Mouse (Mus musculus): ENCODE data around the gene Furin. TPM values are rescaled to one million over a fixed set of nuclear protein-coding genes. Genes with fewer than 3 reads are reported as not detected.
"Not testable (repeated sequence)": the region's sequence is repeated elsewhere in the genome, so short reads cannot be mapped to it uniquely, and the experiment has no call there.

The Furin gene
- total and polyA plus RNA-seq, 3 experiments, result 21.3 to 30.4 (median 25.1) TPM

- peaks cover 78% of the 10 kb centered on the region for H3K4me1 ChIP-seq (ENCODE audit: insufficient read depth, low read depth, low read length)
These were observed 4.0 kb downstream of the Furin start for GRCm38 (mm10) chr7:80401041-80401859.

DNA sequence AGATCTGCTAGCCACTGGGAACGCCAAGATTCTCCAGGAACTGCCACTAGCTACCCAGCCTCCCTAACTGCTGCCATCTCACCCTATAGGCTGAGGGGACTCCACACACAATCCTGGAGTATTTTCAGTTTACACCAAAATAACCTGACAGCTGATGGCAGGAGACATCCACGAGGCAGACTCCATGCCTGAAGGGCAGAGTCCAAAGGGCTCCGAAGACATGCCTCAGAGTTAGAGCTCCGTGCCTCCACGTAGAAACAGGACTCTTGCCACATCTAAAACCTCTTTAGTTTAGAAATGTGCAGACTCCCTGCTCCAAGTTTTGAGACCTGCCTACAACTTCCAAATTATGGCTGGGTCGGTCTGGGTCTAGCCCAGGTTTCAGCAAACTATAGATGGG is 4.7 kb downstream of the Furin start:
- DNase-seq (ENCODE audit: low spot score) (no peak), ATAC-seq (ENCODE audit: extremely low read depth, insufficient number of reproducible peaks, low FRiP score, poor library complexity, severe bottlenecking) (no peak)
- Histone ChIP-seq H3K36me3 (replicated peaks) (peaks cover 43% of the 10 kb centered on the region), H3K4me1 (ENCODE audit: insufficient read depth, low read depth, low read length) (peaks cover 71% of the 10 kb centered on the region), H3K27me3 (ENCODE audit: insufficient read depth, low read length) (peaks cover 8% of the 10 kb centered on the region), H3K4me3 (ENCODE audit: low read depth, low read length) (no peak overlapping the region; the same call in 1 of the 2 replicates), H3K9me3 (replicated peaks) (no peaks in the 10 kb centered on the region)
- TF ChIP-seq TAL1 (conservative IDR thresholded peaks at IDR 0.05; ENCODE audit: low read depth, low read length) (no peak), GATA1 (IDR thresholded peaks at IDR 0.05; ENCODE audit: borderline replicate concordance, low read length) (no peak), CTCF (IDR thresholded peaks at IDR 0.05; ENCODE audit: low read depth, low read length) (no peak), GATA2 (IDR thresholded peaks at IDR 0.05; ENCODE audit: borderline replicate concordance, low read depth, low read length) (no peak), POLR2AphosphoS5 (IDR thresholded peaks at IDR 0.05; ENCODE audit: insufficient replicate concordance, low read depth, low read length) (no peak)

More at GRCm38 (mm10) chr7:80401041-80401859, 4.0 kb downstream of the Furin start:
- ATAC-seq (ENCODE audit: extremely low read depth, insufficient number of reproducible peaks, low FRiP score, poor library complexity, severe bottlenecking) (no peak), DNase-seq (ENCODE audit: low spot score) (no peak)
- peaks cover 38% of the 10 kb centered on the region for H3K36me3 ChIP-seq (replicated peaks)
- H3K4me3 ChIP-seq (ENCODE audit: low read depth, low read length), result peak overlapping the region; percentile 83
- peaks cover 14% of the 10 kb centered on the region for H3K27me3 ChIP-seq (ENCODE audit: insufficient read depth, low read length)
- TF ChIP-seq GATA1 (IDR thresholded peaks at IDR 0.05; ENCODE audit: borderline replicate concordance, low read length) (no peak), POLR2AphosphoS5 (IDR thresholded peaks at IDR 0.05; ENCODE audit: insufficient replicate concordance, low read depth, low read length) (no peak), GATA2 (IDR thresholded peaks at IDR 0.05; ENCODE audit: borderline replicate concordance, low read depth, low read length) (no peak), TAL1 (conservative IDR thresholded peaks at IDR 0.05; ENCODE audit: low read depth, low read length) (no peak), CTCF (IDR thresholded peaks at IDR 0.05; ENCODE audit: low read depth, low read length) (no peak)
- H3K9me3 ChIP-seq (replicated peaks), result no peaks in the 10 kb centered on the region

DNA sequence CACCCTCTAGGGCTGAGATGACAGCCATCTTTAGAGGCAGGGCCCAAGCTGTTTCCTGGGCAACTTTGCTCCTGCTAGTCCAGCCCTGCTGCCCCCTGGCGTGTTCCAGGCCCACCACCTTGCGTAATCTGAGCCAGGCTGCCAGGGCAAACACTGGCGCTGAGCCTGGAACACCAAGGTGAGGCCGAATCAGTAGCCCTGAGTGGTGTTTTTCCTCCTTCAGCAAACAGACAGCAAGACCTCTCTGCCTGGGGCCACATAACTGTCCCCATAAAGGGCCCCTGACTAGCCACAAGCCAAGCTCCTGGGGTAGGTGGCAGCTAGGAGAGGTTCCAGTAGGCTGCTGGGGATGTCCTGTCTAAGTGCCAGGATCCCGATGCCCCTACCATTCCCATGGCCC is 5.1 kb downstream of the Furin start:
- ATAC-seq (ENCODE audit: extremely low read depth, insufficient number of reproducible peaks, low FRiP score, poor library complexity, severe bottlenecking) (no peak), DNase-seq (ENCODE audit: low spot score) (no peak)
- Histone ChIP-seq H3K27me3 (ENCODE audit: insufficient read depth, low read length) (peaks cover 7% of the 10 kb centered on the region; the same call in 1 of the 2 replicates), H3K9me3 (replicated peaks) (no peaks in the 10 kb centered on the region), H3K4me3 (ENCODE audit: low read depth, low read length) (no peak overlapping the region; the same call in 1 of the 2 replicates), H3K4me1 (ENCODE audit: insufficient read depth, low read depth, low read length) (peaks cover 68% of the 10 kb centered on the region), H3K36me3 (replicated peaks) (peaks cover 48% of the 10 kb centered on the region)
- TF ChIP-seq GATA2 (IDR thresholded peaks at IDR 0.05; ENCODE audit: borderline replicate concordance, low read depth, low read length), result no peak
- no peak for TF ChIP-seq CTCF (IDR thresholded peaks at IDR 0.05; ENCODE audit: low read depth, low read length)
- no peak for TF ChIP-seq TAL1 (conservative IDR thresholded peaks at IDR 0.05; ENCODE audit: low read depth, low read length)
- TF ChIP-seq GATA1 (IDR thresholded peaks at IDR 0.05; ENCODE audit: borderline replicate concordance, low read length), result no peak
- no peak for TF ChIP-seq POLR2AphosphoS5 (IDR thresholded peaks at IDR 0.05; ENCODE audit: insufficient replicate concordance, low read depth, low read length)

DNA sequence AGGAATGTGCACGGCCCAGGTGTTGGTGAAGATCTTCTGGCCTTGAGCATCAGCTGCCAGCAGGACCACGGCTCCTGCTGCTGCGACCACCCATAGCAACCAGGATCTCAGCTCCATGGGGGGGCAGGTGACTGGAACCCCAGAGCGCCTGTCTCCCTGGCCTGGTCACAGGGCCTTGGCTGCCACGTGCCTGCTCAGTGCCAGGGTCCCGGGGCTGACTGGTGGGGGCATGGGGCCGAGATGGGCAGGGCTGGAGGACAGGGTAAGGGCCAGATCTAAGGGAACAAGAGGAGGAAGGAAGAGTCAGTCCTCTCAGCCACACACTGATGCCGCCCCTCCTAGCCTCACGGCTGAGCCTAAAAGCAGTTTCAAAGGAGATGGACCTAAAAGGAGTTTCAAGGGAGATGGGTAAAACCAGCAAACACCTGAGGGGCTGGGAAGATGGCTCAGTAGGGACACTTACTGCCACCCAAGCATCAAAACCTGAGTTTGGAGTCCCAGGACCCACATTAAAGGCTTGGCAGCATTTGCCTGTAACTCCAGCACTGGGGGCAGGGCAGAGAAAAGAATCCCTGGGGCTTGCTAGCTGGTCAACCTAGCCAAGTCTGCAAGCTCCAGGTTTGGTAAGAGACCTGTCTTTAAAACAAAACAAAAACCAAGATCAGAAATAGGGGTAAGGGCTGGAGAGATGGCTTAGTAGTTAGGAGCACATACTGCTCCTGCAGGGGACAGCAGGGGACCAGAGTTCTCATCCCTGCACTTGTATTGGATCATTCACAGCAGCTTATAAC is 6.4 kb downstream of the Furin start:
- peaks cover 7% of the 10 kb centered on the region; the same call in 1 of the 2 replicates for H3K27me3 ChIP-seq (ENCODE audit: insufficient read depth, low read length)
- no peak for ATAC-seq (ENCODE audit: extremely low read depth, insufficient number of reproducible peaks, low FRiP score, poor library complexity, severe bottlenecking)
- TF ChIP-seq CTCF (IDR thresholded peaks at IDR 0.05; ENCODE audit: low read depth, low read length), result no peak
- no peak for TF ChIP-seq GATA2 (IDR thresholded peaks at IDR 0.05; ENCODE audit: borderline replicate concordance, low read depth, low read length)
- TF ChIP-seq TAL1 (conservative IDR thresholded peaks at IDR 0.05; ENCODE audit: low read depth, low read length), result no peak
- no peak for TF ChIP-seq POLR2AphosphoS5 (IDR thresholded peaks at IDR 0.05; ENCODE audit: insufficient replicate concordance, low read depth, low read length)
- no peak for TF ChIP-seq GATA1 (IDR thresholded peaks at IDR 0.05; ENCODE audit: borderline replicate concordance, low read length)
- H3K4me1 ChIP-seq (ENCODE audit: insufficient read depth, low read depth, low read length), result peaks cover 56% of the 10 kb centered on the region
- no peak for DNase-seq (ENCODE audit: low spot score)
- no peak overlapping the region for H3K4me3 ChIP-seq (ENCODE audit: low read depth, low read length)
- H3K36me3 ChIP-seq (replicated peaks), result peaks cover 57% of the 10 kb centered on the region
- H3K9me3 ChIP-seq (replicated peaks), result no peaks in the 10 kb centered on the region

DNA sequence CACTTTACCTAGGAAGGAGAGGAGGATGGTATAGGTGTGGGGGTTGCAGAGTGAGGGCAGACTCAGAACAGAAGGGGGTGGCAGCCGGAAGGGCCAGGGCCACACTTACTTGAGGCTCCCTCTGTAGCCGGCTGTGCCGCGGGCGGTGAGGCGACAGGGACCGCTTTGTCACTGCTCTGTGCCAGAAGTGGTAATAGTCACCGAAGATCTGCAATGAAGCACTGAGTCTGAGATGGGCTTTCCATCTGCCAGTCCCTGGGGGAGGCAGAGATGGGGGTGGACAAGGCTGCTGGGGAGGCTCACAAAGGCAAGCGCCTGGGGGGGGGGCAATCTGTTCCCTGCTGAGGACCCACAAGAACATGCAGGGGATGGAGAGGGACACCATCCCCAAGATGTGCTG is 7.2 kb downstream of the Furin start:
- Histone ChIP-seq H3K9me3 (replicated peaks) (no peaks in the 10 kb centered on the region), H3K4me1 (ENCODE audit: insufficient read depth, low read depth, low read length) (peaks cover 47% of the 10 kb centered on the region), H3K36me3 (replicated peaks) (peaks cover 65% of the 10 kb centered on the region), H3K27me3 (ENCODE audit: insufficient read depth, low read length) (peaks cover 6% of the 10 kb centered on the region; the same call in 1 of the 2 replicates), H3K4me3 (ENCODE audit: low read depth, low read length) (no peak overlapping the region)
- TF ChIP-seq CTCF (IDR thresholded peaks at IDR 0.05; ENCODE audit: low read depth, low read length), result no peak
- TF ChIP-seq POLR2AphosphoS5 (IDR thresholded peaks at IDR 0.05; ENCODE audit: insufficient replicate concordance, low read depth, low read length), result no peak
- no peak for TF ChIP-seq GATA2 (IDR thresholded peaks at IDR 0.05; ENCODE audit: borderline replicate concordance, low read depth, low read length)
- no peak for ATAC-seq (ENCODE audit: extremely low read depth, insufficient number of reproducible peaks, low FRiP score, poor library complexity, severe bottlenecking)
- DNase-seq (ENCODE audit: low spot score), result no peak

- Histone ChIP-seq H3K36me3 (replicated peaks) (peaks cover 81% of the 10 kb centered on the region), H3K4me1 (ENCODE audit: insufficient read depth, low read depth, low read length) (peaks cover 46% of the 10 kb centered on the region)
- H3K9me3 ChIP-seq (replicated peaks); DNase-seq (ENCODE audit: low spot score); H3K4me3 ChIP-seq (ENCODE audit: low read depth, low read length); ATAC-seq (ENCODE audit: extremely low read depth, insufficient number of reproducible peaks, low FRiP score, poor library complexity, severe bottlenecking); H3K27me3 ChIP-seq (ENCODE audit: insufficient read depth, low read length): not testable (repeated sequence)
These were observed 8.8 kb downstream of the Furin start for GRCm38 (mm10) chr7:80396427-80396826.
